Mouse (Mus musculus) common myeloid progenitor, adult 5-6 weeks (primary cell): ENCODE results near the gene Tns1. TPM values are rescaled to one million over a fixed set of nuclear protein-coding genes. Genes with fewer than 3 reads are reported as not detected.
A peak's percentile ranks its signal among the peaks of the same experiment; 100 is the strongest.

Experiments
- ATAC-seq: replicated peaks from 2 replicates; pipeline ENCODE4 v1.8.0; 2016; ENCODE audit warnings: low read depth, mild to moderate bottlenecking, moderate TSS enrichment, inconsistent platforms; ENCODE audit not compliant: poor library complexity, severe bottlenecking
- total RNA-seq: library from RNA; stranded (forward); fragments of 200-1000, 187-1606 nt; gene quantifications from 2 replicates; pipeline ENCODE4 v1.2.3, GENCODE M21; 2017

Gene Tns1
- total RNA-seq, 1 experiment from 2014 or later, result 39.4 TPM

- no peak for ATAC-seq
Observed at GRCm38 (mm10) chr1:73948757-73949156, 175.5 kb downstream of the Tns1 start.

GRCm38 (mm10) chr1:73947525-73948304 lies 176.5 kb downstream of the Tns1 start:
- ATAC-seq, result no peak

DNA sequence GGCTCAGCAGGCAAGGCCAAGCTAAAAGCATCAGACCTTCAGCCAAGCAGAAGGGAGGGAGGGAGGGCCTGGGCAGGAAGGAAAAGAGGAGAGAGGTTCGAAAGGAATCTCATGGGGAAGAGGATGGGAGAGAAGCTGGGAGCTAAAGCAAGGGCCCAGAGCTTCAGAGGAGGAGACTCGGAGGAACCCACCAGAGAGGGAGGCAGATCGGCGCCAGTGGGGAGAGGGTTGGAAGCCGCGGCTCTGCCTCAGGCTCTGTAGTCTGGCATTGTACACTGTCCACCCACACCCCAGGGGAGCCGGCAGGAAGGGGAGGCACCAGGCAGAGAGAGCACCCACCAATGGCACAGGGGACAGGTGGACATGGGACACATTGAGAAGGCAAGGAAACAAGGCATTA lies 177.5 kb downstream of the Tns1 start:
- ATAC-seq, result no peak

GRCm38 (mm10) chr1:73944393-73944792 lies 179.9 kb downstream of the Tns1 start:
- no peak for ATAC-seq

DNA sequence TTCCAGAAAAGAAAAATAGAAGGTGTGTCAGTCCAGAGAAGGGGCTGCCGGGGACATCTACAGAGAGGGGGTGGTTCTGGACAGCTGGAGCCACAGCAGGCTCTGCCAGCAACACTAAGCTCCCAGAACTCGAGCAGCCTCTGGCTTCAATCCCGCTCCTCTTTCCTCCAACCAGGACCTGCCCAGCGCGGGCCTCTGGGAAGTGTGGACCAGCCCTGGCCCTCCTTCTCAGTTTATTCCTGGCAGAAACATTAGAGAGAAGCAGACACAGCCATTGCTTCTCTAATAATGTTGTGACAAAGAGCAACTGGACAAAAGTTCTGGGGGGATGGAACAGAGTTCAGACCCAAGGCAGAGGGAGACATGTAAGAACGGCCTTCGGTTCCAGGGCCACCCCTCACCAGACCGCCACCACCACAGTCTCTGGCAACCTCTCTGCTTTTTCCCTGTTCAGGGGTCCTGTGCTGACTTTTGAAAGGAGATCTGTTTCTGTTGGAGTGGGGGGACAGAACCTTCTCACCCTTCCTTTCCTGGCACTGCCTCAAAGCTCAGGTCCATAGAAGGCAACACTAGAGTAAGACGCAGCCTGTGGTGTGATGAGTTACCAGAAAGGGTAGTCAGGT lies 180.5 kb downstream of the Tns1 start:
- ATAC-seq, result no peak

- no peak for ATAC-seq
Observed at GRCm38 (mm10) chr1:73943255-73943654, 181.0 kb downstream of the Tns1 start.

DNA sequence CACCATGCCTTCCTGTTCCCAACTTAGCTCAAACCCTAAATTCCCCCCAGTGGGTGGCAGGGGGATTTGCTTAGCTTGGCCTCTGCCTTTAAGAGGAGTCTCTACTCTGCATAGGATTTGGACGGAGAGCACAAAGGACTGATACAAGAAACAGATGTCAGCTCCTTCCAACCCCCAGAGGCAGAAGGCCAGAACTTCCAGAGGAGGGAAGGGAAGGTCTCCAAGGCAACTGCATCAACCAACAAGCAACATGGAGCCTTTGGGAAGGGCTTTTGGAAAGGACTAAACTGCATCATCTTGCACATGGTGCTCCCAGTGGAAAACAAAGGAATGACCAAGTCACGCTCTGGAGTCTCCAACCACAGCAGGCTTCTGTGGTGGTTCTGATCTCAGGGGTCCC lies 182.0 kb downstream of the Tns1 start:
- ATAC-seq, result no peak

- no peak for ATAC-seq
Observed at GRCm38 (mm10) chr1:73941697-73942096, 182.6 kb downstream of the Tns1 start.

DNA sequence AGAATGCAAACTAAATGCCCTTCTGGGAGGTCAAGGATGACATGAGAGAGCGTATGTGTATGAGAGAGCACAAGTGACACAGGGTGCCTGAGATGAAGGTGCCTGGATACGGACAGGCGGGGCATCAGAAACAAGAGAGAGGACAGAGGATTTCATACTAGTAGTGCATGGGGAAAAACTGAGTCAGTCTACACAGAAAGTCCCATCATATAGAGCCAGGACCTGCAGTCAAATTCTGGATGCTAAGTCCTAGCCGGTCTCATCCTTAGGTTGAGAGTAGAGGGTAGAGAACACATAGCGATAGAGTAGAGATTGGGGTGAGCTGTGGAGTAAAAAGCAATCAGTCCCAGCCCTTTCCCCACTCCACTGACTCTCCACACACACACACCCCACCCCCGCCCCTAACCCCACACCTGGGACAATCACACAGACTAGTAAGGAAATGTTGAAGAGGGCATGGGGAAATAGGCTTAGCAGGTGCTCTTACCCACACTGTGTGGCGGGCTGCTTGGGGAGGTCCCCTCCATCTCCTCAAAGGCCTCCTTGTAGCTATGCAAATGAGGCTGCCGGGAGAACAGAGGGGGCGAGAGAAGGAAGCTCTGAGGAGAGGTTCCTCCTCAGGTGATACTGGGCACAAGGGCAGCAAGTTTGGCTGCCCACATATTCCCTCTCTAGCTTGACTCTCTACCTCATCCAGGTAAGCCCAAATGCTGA lies 183.6 kb downstream of the Tns1 start:
- ATAC-seq, result no peak

DNA sequence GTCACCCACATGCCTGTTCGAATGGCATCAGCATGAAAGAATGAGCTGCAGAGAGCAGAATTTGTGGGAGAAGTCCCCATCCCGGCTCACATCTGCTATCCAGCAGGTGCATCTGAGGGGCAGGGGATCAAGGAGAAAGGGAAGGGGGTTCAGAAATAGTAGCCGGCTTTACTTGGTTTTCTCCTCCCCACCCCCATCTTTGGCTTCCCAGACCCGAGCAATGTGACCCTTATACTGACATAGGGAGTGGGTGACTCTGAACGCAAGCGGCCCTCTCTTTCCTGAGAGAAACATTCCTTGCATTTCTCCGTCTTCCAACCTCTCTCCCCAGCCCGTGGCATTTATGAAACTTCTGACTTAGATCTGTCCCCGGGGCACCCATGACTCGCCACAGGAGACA lies 185.7 kb downstream of the Tns1 start:
- ATAC-seq, result no peak

GRCm38 (mm10) chr1:73937805-73938204 lies 186.4 kb downstream of the Tns1 start:
- ATAC-seq, result no peak

DNA sequence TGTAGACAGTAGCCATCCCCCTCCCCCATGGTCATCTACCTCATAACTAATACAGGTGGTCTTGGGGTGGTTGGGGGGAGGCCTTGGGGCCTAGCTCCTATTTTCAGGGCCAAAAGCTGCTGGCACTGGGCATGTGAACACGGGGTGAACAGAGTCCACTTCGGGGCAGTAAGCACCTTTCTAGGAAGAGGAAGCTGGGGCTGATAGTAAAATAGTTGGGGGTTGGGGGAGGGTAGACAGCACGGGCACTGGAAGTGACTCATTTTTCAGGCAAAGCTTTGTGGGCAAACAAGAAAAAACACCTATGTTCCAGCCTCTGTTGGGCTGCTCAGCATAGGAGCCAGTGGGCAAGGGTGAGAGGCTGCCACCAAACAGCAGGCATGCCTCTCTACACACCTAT lies 187.7 kb downstream of the Tns1 start:
- ATAC-seq, result 0 out of 2 replicates have a peak, but pooled peaks have one; percentile 43

DNA sequence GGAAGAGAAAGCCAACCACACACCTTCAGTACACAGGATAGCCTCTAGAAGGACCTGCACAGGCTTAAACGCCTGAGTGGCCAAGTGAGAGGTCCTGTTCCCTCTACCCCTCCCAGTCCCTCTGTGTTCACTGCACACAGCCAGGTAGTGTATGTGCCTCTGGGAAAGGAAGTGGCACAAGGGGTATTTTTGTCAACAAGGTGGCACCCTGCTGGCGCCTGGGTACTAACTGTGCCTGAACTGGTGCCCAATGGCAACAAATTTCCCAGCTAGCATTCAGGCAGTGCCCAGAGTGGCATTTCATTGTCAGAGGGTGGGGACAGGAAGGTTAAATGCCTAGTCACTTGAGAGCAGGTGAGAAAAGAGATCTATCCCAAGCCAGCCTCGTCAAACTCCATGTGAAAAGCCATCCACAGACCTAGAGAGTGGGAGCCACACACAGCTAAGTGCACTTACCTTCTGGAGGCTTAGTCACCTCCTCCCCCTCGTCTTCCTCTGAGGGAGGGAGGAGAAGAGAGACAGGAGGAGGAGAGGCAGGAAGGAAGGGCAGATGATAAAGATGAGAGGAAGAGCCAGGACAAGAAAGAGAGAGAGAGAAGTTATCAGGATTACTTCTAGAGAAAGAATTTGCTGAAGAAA lies 188.7 kb downstream of the Tns1 start:
- ATAC-seq, result no peak

GRCm38 (mm10) chr1:73933146-73933490 lies 191.1 kb downstream of the Tns1 start:
- no peak for ATAC-seq

GRCm38 (mm10) chr1:73932421-73933145 lies 191.7 kb downstream of the Tns1 start:
- ATAC-seq, result no peak

- ATAC-seq, result no peak
Observed at GRCm38 (mm10) chr1:73931851-73932250, 192.4 kb downstream of the Tns1 start.

DNA sequence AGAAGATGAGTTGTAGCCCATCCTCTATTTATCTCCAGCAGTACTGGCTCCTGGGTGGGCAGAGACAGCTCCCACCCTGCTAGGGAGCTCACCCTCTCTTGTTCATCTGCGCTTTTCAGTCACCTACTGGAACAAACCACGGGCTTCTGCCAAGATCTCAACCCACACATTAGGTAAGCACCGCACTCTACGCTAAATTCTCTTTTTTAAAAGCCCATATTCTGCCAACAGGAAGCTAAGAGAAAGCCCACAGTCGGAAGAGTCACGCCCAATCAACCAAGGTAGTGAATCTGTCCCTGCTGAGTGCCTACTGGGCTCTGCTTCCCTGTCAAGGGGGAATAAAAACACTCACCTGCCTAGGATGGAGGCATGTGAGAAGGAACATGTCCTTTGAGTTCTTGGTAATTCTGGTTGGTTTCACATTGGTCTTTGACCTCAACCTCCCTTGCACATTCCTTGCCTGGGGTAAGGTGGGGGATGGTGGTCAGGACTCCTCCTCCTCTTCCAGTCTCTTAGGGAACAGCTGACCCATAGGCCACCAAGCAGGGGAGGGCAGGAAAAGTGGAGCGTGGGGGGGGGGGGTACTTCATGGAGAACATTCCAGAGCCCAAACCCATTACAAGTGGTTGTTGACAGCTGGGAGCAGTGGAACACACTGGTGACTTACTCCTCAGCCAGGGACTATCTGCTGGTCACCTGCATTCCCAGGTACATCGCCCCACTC lies 193.7 kb downstream of the Tns1 start:
- ATAC-seq, result no peak

DNA sequence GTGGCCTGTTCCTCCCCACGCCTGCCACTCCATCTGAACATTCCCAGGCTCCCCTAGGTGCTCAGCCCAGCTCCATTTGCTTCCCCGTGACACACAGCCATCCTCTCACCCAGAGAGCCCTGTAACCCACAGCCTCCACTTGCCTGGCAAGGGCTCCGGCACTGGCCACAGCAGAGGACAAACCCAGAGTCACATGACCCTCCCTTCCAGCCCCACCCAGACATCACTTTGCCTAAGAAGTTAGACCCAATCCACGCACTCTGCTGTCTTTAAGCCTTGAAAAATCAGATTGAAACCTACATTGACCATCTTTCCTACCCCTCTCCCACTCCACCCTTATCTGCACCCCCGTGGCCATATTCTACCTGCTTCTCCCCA lies 194.3 kb downstream of the Tns1 start:
- ATAC-seq, result no peak

- ATAC-seq, result no peak
Observed at GRCm38 (mm10) chr1:73929211-73929951, 194.9 kb downstream of the Tns1 start.
